Mouse (Mus musculus): ENCODE data around the gene Slc4a1. TPM values are rescaled to one million over a fixed set of nuclear protein-coding genes. Genes with fewer than 3 reads are reported as not detected.

The Slc4a1 gene
- polyA plus RNA-seq, 1 experiment from 2014 or later = 6.3 TPM

- Histone ChIP-seq H3K9ac (no peak overlapping the region), H3K36me3 (no peaks in the 10 kb centered on the region), H3K9me3 (no peaks in the 10 kb centered on the region), H3K4me1 (no peaks in the 10 kb centered on the region), H3K4me2 (no peak overlapping the region), H3K27ac (no peak overlapping the region), H3K4me3 (no peak overlapping the region), H3K27me3 (peaks cover 13% of the 10 kb centered on the region)
- WGBS = 73% methylated on average over 31 of the region's 31 CpGs
- no peak for ATAC-seq (ENCODE audit: insufficient number of reproducible peaks, insufficient read depth, low FRiP score, low TSS enrichment, low read depth)
These were observed 9.2 kb downstream of the Slc4a1 start for GRCm38 (mm10) chr11:102356636-102357350.

GRCm38 (mm10) chr11:102356190-102356589 is 9.8 kb downstream of the Slc4a1 start:
- Histone ChIP-seq H3K9ac (no peak overlapping the region), H3K4me1 (no peaks in the 10 kb centered on the region), H3K27ac (no peak overlapping the region), H3K4me2 (no peak overlapping the region), H3K36me3 (no peaks in the 10 kb centered on the region), H3K9me3 (no peaks in the 10 kb centered on the region), H3K27me3 (peaks cover 14% of the 10 kb centered on the region), H3K4me3 (no peak overlapping the region)
- ATAC-seq (ENCODE audit: insufficient number of reproducible peaks, insufficient read depth, low FRiP score, low TSS enrichment, low read depth) = no peak
- 82% methylated on average over 12 of the region's 12 CpGs for WGBS

GRCm38 (mm10) chr11:102355501-102355900 is 10.5 kb downstream of the Slc4a1 start:
- H3K4me2 ChIP-seq = no peak overlapping the region
- H3K9ac ChIP-seq = no peak overlapping the region
- no peaks in the 10 kb centered on the region for H3K9me3 ChIP-seq
- ATAC-seq (ENCODE audit: insufficient number of reproducible peaks, insufficient read depth, low FRiP score, low TSS enrichment, low read depth) = no peak
- peaks cover 18% of the 10 kb centered on the region for H3K27me3 ChIP-seq
- WGBS = 81% methylated on average over 3 of the region's 3 CpGs
- no peak overlapping the region for H3K4me3 ChIP-seq
- H3K4me1 ChIP-seq = no peaks in the 10 kb centered on the region
- H3K36me3 ChIP-seq = no peaks in the 10 kb centered on the region
- no peak overlapping the region for H3K27ac ChIP-seq

- no peak overlapping the region for H3K4me2 ChIP-seq
- 38% methylated on average over 8 of the region's 8 CpGs for WGBS
- H3K4me3 ChIP-seq = no peak overlapping the region
- no peak overlapping the region for H3K9ac ChIP-seq
- H3K9me3 ChIP-seq = no peaks in the 10 kb centered on the region
- no peaks in the 10 kb centered on the region for H3K36me3 ChIP-seq
- H3K27me3 ChIP-seq = peaks cover 18% of the 10 kb centered on the region
- ATAC-seq (ENCODE audit: insufficient number of reproducible peaks, insufficient read depth, low FRiP score, low TSS enrichment, low read depth) = no peak
- H3K27ac ChIP-seq = no peak overlapping the region
- no peaks in the 10 kb centered on the region for H3K4me1 ChIP-seq
These were observed 13.0 kb downstream of the Slc4a1 start for GRCm38 (mm10) chr11:102353021-102353431.

GRCm38 (mm10) chr11:102352378-102352777 is 13.6 kb downstream of the Slc4a1 start:
- no peak overlapping the region for H3K4me3 ChIP-seq
- no peak overlapping the region for H3K27ac ChIP-seq
- H3K4me2 ChIP-seq = no peak overlapping the region
- no peak for ATAC-seq (ENCODE audit: insufficient number of reproducible peaks, insufficient read depth, low FRiP score, low TSS enrichment, low read depth)
- peaks cover 18% of the 10 kb centered on the region for H3K27me3 ChIP-seq
- H3K9ac ChIP-seq = no peak overlapping the region
- H3K9me3 ChIP-seq = no peaks in the 10 kb centered on the region
- no peaks in the 10 kb centered on the region for H3K36me3 ChIP-seq
- no peaks in the 10 kb centered on the region for H3K4me1 ChIP-seq
- 49% methylated on average over 5 of the region's 5 CpGs for WGBS

- no peak overlapping the region for H3K4me3 ChIP-seq
- H3K36me3 ChIP-seq = no peaks in the 10 kb centered on the region
- H3K9ac ChIP-seq = no peak overlapping the region
- no peak overlapping the region for H3K4me2 ChIP-seq
- H3K9me3 ChIP-seq = no peaks in the 10 kb centered on the region
- no peak for ATAC-seq (ENCODE audit: insufficient number of reproducible peaks, insufficient read depth, low FRiP score, low TSS enrichment, low read depth)
- H3K27ac ChIP-seq = no peak overlapping the region
- H3K4me1 ChIP-seq = no peaks in the 10 kb centered on the region
- H3K27me3 ChIP-seq = peaks cover 11% of the 10 kb centered on the region; the same call in 1 of the 2 replicates
- 87% methylated on average over 17 of the region's 17 CpGs for WGBS
These were observed 15.0 kb downstream of the Slc4a1 start for GRCm38 (mm10) chr11:102350981-102351523.

- peaks cover 11% of the 10 kb centered on the region; the same call in 1 of the 2 replicates for H3K27me3 ChIP-seq
- H3K4me2 ChIP-seq = no peak overlapping the region
- no peaks in the 10 kb centered on the region for H3K9me3 ChIP-seq
- ATAC-seq (ENCODE audit: insufficient number of reproducible peaks, insufficient read depth, low FRiP score, low TSS enrichment, low read depth) = no peak
- no peak overlapping the region for H3K27ac ChIP-seq
- H3K4me3 ChIP-seq = no peak overlapping the region
- H3K4me1 ChIP-seq = no peaks in the 10 kb centered on the region
- H3K36me3 ChIP-seq = no peaks in the 10 kb centered on the region
- 83% methylated on average over 4 of the region's 4 CpGs for WGBS
- no peak overlapping the region for H3K9ac ChIP-seq
These were observed 15.6 kb downstream of the Slc4a1 start for GRCm38 (mm10) chr11:102350416-102350815.

GRCm38 (mm10) chr11:102349189-102349954 is 16.6 kb downstream of the Slc4a1 start:
- ATAC-seq (ENCODE audit: insufficient number of reproducible peaks, insufficient read depth, low FRiP score, low TSS enrichment, low read depth) = no peak
- no peak overlapping the region for H3K9ac ChIP-seq
- H3K36me3 ChIP-seq = no peaks in the 10 kb centered on the region
- no peak overlapping the region for H3K4me3 ChIP-seq
- no peaks in the 10 kb centered on the region for H3K9me3 ChIP-seq
- no peak overlapping the region for H3K4me2 ChIP-seq
- no peaks in the 10 kb centered on the region for H3K4me1 ChIP-seq
- H3K27ac ChIP-seq = no peak overlapping the region
- H3K27me3 ChIP-seq = peaks cover 11% of the 10 kb centered on the region; the same call in 1 of the 2 replicates
- 90% methylated on average over 3 of the region's 3 CpGs for WGBS

- Histone ChIP-seq H3K9ac (no peak overlapping the region), H3K4me2 (no peak overlapping the region), H3K4me1 (no peaks in the 10 kb centered on the region), H3K27me3 (peaks cover 11% of the 10 kb centered on the region; the same call in 1 of the 2 replicates), H3K9me3 (no peaks in the 10 kb centered on the region), H3K36me3 (no peaks in the 10 kb centered on the region), H3K27ac (no peak overlapping the region), H3K4me3 (no peak overlapping the region)
- ATAC-seq (ENCODE audit: insufficient number of reproducible peaks, insufficient read depth, low FRiP score, low TSS enrichment, low read depth) = no peak
- WGBS = 80% methylated on average over 11 of the region's 11 CpGs
These were observed 17.2 kb downstream of the Slc4a1 start for GRCm38 (mm10) chr11:102348771-102349170.

GRCm38 (mm10) chr11:102348101-102348585 is 17.9 kb downstream of the Slc4a1 start:
- Histone ChIP-seq H3K4me3 (no peak overlapping the region), H3K4me2 (no peak overlapping the region), H3K27me3 (peaks cover 11% of the 10 kb centered on the region; the same call in 1 of the 2 replicates), H3K4me1 (no peaks in the 10 kb centered on the region), H3K27ac (no peak overlapping the region), H3K9me3 (no peaks in the 10 kb centered on the region), H3K36me3 (no peaks in the 10 kb centered on the region), H3K9ac (no peak overlapping the region)
- no peak for ATAC-seq (ENCODE audit: insufficient number of reproducible peaks, insufficient read depth, low FRiP score, low TSS enrichment, low read depth)
- WGBS = 84% methylated on average over 7 of the region's 7 CpGs

GRCm38 (mm10) chr11:102347683-102348082 is 18.3 kb downstream of the Slc4a1 start:
- no peak for ATAC-seq (ENCODE audit: insufficient number of reproducible peaks, insufficient read depth, low FRiP score, low TSS enrichment, low read depth)
- WGBS = 64% methylated on average over 5 of the region's 5 CpGs
- no peak overlapping the region for H3K4me3 ChIP-seq
- no peaks in the 10 kb centered on the region for H3K4me1 ChIP-seq
- H3K36me3 ChIP-seq = no peaks in the 10 kb centered on the region
- H3K9ac ChIP-seq = no peak overlapping the region
- H3K9me3 ChIP-seq = no peaks in the 10 kb centered on the region
- H3K4me2 ChIP-seq = no peak overlapping the region
- no peak overlapping the region for H3K27ac ChIP-seq
- peaks cover 11% of the 10 kb centered on the region; the same call in 1 of the 2 replicates for H3K27me3 ChIP-seq

Measured in embryonic facial prominence, embryonic 13.5 days (tissue).